Mouse (Mus musculus) embryonic facial prominence, embryonic 15.5 days (tissue): ENCODE results near the gene Fam84b. TPM values are rescaled to one million over a fixed set of nuclear protein-coding genes. Genes with fewer than 3 reads are reported as not detected.

Experiments used
- ATAC-seq: fragments of 200-750 bp; cut with Nextera tagmentation; 2 replicates; pipeline ENCODE4 v1.8.0; 2017; ENCODE audit warnings: low read depth, moderate TSS enrichment; ENCODE audit not compliant: insufficient number of reproducible peaks, low FRiP score, low TSS enrichment
- H3K27ac ChIP-seq: fragments of 300-500 bp; sonication (generic); replicated peaks from 2 replicates; pipeline ENCODE4 v1.5.1; 2015; ENCODE audit warnings: mild to moderate bottlenecking, inconsistent platforms
- H3K27me3 ChIP-seq: fragments of 300-500 bp; sonication (generic); 2 replicates; pipeline ENCODE4 v1.6.1; 2015; ENCODE audit warnings: inconsistent platforms
- H3K36me3 ChIP-seq: fragments of 300-500 bp; sonication (generic); 2 replicates; pipeline ENCODE4 v1.6.1; 2015; ENCODE audit warnings: mild to moderate bottlenecking, inconsistent platforms
- H3K4me1 ChIP-seq: fragments of 300-500 bp; sonication (generic); 2 replicates; pipeline ENCODE4 v1.6.1; 2015; ENCODE audit warnings: inconsistent platforms
- H3K4me2 ChIP-seq: fragments of 300-500 bp; sonication (generic); replicated peaks from 2 replicates; pipeline ENCODE4 v1.6.1; 2015; ENCODE audit warnings: mild to moderate bottlenecking, inconsistent platforms
- H3K4me3 ChIP-seq: fragments of 300-500 bp; sonication (generic); replicated peaks from 2 replicates; pipeline ENCODE4 v1.5.1; 2015; ENCODE audit warnings: mild to moderate bottlenecking, inconsistent platforms
- H3K9ac ChIP-seq: fragments of 300-500 bp; sonication (generic); 2 replicates; pipeline ENCODE4 v1.6.1; 2015; ENCODE audit warnings: inconsistent platforms
- H3K9me3 ChIP-seq: fragments of 300-500 bp; sonication (generic); replicated peaks from 2 replicates; pipeline ENCODE4 v1.6.1; 2016; ENCODE audit warnings: inconsistent platforms
- WGBS: fragments of 180-500 bp; shearing (Covaris S2); methylation state at CpG from one replicate; pipeline ENCODE4 v1.1.7; 2015; 5-methylcytosine and 5-hydroxymethylcytosine counted together
- polyA plus RNA-seq: library from polyadenylated mRNA; unstranded; fragments of >200 nt; fragmentation: Nextera tagmentation; extraction: Ambion mirVana; gene quantifications from 2 replicates; pipeline ENCODE4 v1.2.1, GENCODE M21; 2015

Fam84b gene
- polyA plus RNA-seq, 1 experiment from 2014 or later: 10.1 TPM

DNA sequence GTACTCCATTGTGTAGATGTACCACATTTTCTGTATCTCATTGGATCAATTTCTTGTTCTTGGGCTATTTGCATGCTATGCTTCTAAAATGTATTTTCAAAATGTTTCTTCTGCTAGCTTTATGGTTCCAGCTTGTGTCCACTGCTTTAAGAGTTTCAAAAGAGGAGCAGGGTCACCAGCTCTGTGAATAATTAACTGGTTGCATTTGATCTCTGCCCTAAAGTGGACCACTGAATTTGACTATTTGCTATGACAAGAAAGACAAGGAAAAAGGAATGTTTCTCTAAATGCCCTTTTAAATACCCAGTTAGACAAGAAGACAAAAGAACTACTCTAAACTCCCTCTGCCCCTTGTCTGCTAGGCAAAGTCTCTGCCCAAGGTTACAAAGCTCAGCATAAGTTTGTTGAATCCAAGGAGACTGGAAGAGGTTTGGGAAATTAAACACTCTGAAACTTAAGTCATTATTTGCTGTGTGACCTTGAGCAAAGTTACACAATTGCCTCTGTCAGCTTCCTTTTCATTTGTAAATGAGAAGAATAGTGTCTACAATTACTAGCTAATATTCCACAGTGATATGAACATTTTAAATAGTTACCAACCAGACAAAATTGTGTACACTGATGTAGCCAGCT is 60.4 kb downstream of the Fam84b start:
- H3K9me3 ChIP-seq: no peaks in the 10 kb centered on the region
- ATAC-seq: no peak

DNA sequence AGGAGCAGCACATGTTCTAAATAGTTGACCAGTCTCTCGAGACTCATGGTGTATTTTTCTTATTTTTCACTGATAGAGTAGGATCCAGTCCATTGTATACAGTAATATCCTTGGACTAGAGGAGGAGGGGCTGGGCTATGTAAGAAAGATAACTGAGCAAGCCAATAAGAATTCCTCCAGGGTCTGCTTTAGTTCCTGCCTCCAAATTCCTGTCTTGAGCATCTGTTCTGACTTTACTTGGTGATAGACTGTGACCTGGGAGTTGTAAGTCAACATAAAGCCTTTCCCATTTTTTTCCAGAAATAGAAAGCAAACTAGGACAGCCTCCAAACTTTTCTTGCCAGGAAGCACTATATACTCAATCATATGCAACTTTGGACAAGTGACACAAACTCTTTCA is 64.5 kb downstream of the Fam84b start:
- Histone ChIP-seq H3K9ac (no peak overlapping the region), H3K9me3 (no peaks in the 10 kb centered on the region), H3K4me3 (no peak overlapping the region), H3K4me2 (no peak overlapping the region), H3K36me3 (no peaks in the 10 kb centered on the region), H3K4me1 (no peaks in the 10 kb centered on the region), H3K27ac (no peak overlapping the region), H3K27me3 (no peaks in the 10 kb centered on the region)
- no peak for ATAC-seq
- WGBS: 79% methylated on average over 1 of the region's 1 CpGs

More for the DNA sequence above, 60.4 kb downstream of the Fam84b start:
- Histone ChIP-seq H3K4me2 (no peak overlapping the region), H3K9ac (no peak overlapping the region), H3K27me3 (no peaks in the 10 kb centered on the region), H3K27ac (no peak overlapping the region), H3K4me1 (no peaks in the 10 kb centered on the region), H3K36me3 (no peaks in the 10 kb centered on the region), H3K4me3 (no peak overlapping the region)

DNA sequence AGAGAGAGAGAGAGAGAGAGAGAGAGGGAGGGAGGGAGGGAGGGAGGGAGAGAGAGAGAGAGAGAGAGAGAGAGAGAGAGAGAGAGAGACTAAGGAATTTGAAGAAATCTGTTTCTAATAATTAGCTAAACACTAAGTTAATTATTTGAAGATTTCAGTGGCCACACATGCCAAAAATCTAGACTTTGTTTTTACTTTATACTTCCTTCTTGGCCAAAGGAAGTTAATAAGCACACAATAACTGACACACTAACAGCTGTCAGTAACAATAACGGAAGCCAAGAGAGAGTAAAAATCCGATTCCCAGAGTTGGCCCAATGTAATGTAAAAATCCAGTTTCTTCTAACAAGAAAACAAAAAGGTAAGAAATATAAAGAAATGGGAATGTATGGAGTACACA is 69.8 kb downstream of the Fam84b start:
- Histone ChIP-seq H3K36me3 (no peaks in the 10 kb centered on the region), H3K27me3 (no peaks in the 10 kb centered on the region), H3K4me2 (no peak overlapping the region), H3K9ac (no peak overlapping the region), H3K27ac (no peak overlapping the region), H3K9me3 (no peaks in the 10 kb centered on the region), H3K4me3 (no peak overlapping the region), H3K4me1 (no peaks in the 10 kb centered on the region)
- 45% methylated on average over 2 of the region's 2 CpGs for WGBS
- no peak for ATAC-seq

DNA sequence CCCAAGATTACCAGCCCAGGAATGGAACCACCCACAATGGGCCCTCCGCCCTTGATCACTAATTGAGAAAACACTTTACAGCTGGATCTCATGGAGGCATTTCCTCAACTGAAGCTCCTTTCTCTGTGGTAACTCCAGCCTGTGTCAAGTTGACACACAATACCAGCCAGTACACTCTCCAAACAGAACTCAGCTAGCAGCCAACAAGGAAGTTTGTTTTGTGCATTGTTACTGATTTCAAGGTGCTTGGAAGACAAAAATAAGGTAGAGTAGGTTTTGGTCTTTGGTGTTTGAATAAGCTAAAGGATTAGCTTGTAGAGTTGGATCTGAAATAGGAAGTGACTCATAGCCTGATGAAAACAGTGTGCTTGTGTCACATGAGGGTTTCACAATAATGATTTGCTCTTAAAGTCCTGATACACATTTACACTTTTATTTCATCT is 74.0 kb downstream of the Fam84b start:
- no peak overlapping the region for H3K9ac ChIP-seq
- no peak overlapping the region for H3K4me2 ChIP-seq
- ATAC-seq: no peak
- no peak overlapping the region for H3K4me3 ChIP-seq
- WGBS: 51% methylated on average over 1 of the region's 1 CpGs
- no peaks in the 10 kb centered on the region for H3K9me3 ChIP-seq
- H3K36me3 ChIP-seq: no peaks in the 10 kb centered on the region
- H3K27me3 ChIP-seq: no peaks in the 10 kb centered on the region
- H3K4me1 ChIP-seq: no peaks in the 10 kb centered on the region
- no peak overlapping the region for H3K27ac ChIP-seq

DNA sequence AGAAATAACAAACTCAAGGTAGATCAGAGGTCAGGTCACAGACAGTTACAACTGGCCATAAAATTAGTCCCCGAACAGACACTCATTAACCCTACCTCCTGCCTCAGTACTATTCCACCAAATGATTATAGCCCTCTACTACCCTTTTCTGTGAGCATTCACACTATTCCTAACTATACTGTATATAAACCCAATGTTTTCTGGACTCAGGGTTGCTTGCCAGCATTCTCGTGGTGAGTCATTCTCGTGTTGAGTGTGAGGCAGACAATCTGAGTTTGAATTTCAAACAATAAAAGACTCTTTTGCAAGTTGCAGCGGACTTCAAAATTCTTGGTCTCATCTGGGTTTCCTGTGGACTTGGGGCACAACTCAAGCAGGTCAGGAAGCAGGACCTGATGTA is 74.5 kb downstream of the Fam84b start:
- ATAC-seq: no peak
- no peak overlapping the region for H3K27ac ChIP-seq
- H3K4me1 ChIP-seq: no peaks in the 10 kb centered on the region
- H3K36me3 ChIP-seq: no peaks in the 10 kb centered on the region
- H3K9me3 ChIP-seq: no peaks in the 10 kb centered on the region
- no peak overlapping the region for H3K9ac ChIP-seq
- H3K4me3 ChIP-seq: no peak overlapping the region
- no peaks in the 10 kb centered on the region for H3K27me3 ChIP-seq
- H3K4me2 ChIP-seq: no peak overlapping the region
- 81% methylated on average over 4 of the region's 4 CpGs for WGBS

Other genes with a start within 250 kb of the Fam84b start
- not detected in 2 replicates for gene A1bg, start 69.2 kb upstream of the Fam84b start, polyA plus RNA-seq